Mouse (Mus musculus): ENCODE data around the gene Jsrp1. TPM values are rescaled to one million over a fixed set of nuclear protein-coding genes. Genes with fewer than 3 reads are reported as not detected.
"Not testable (repeated sequence)": the region's sequence is repeated elsewhere in the genome, so short reads cannot be mapped to it uniquely, and the experiment has no call there.

Jsrp1 gene
- total RNA-seq, 2 experiments from 2014 or later, result not detected

GRCm38 (mm10) chr10:80836949-80837379 lies 23.7 kb upstream of the Jsrp1 start:
- ATAC-seq (replicated peaks; ENCODE audit: low FRiP score, low TSS enrichment, poor library complexity, severe bottlenecking), result no peak

- ATAC-seq (replicated peaks; ENCODE audit: low FRiP score, low TSS enrichment, poor library complexity, severe bottlenecking), result no peak
These were observed 22.3 kb upstream of the Jsrp1 start for GRCm38 (mm10) chr10:80835617-80836016.

GRCm38 (mm10) chr10:80832818-80833217 lies 19.5 kb upstream of the Jsrp1 start:
- no peak for ATAC-seq (replicated peaks; ENCODE audit: low FRiP score, low TSS enrichment, poor library complexity, severe bottlenecking)

- peak; percentile 22 for ATAC-seq (replicated peaks; ENCODE audit: low FRiP score, low TSS enrichment, poor library complexity, severe bottlenecking)
These were observed 17.8 kb upstream of the Jsrp1 start for GRCm38 (mm10) chr10:80831136-80831535.

DNA sequence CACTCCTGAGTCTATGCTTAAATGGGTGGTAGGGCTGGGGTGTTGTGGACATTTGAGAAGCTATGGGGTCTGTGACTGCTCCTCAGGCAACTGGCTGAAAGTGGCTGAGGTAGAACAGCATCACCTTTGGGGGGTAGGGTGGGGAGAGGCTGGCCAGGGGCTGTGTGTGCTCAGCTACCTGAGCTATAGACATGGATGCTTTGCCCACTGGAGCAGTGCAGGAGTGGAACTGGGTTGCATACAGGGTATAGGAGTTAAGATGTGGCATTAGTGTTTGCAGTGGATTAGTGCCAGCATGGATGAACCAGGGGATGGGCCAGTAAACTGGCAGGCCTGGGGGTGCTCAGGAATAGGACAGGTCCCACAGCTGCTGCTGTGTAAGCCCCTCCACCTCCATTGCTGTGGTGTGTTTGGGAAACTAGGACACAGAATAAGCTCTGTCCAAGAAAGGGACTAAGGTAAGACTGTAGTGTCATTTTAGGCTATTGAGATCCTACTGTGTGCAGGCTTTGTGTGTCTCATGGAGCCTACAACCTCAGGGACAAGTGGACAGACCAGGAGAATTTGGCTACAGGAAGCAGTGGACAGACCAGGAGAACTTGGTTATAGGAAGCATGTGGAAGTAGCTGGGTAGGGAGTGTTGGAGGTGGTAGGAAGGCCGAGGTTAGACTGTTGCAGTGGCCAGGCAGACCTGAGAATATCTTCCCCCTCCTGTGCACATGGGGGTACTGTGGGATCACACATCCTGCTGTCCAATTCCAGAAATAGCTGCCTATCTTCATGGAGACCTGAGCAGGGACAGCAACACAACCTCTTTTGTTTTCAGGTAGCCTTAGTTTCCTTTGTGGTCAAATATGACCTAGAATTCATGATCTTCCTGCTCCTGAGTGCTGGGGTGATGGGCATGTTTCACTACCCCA lies 16.3 kb upstream of the Jsrp1 start:
- ATAC-seq (replicated peaks; ENCODE audit: low FRiP score, low TSS enrichment, poor library complexity, severe bottlenecking), result no peak

- not testable (repeated sequence) for ATAC-seq (replicated peaks; ENCODE audit: low FRiP score, low TSS enrichment, poor library complexity, severe bottlenecking)
These were observed 15.3 kb upstream of the Jsrp1 start for GRCm38 (mm10) chr10:80828587-80828986.

DNA sequence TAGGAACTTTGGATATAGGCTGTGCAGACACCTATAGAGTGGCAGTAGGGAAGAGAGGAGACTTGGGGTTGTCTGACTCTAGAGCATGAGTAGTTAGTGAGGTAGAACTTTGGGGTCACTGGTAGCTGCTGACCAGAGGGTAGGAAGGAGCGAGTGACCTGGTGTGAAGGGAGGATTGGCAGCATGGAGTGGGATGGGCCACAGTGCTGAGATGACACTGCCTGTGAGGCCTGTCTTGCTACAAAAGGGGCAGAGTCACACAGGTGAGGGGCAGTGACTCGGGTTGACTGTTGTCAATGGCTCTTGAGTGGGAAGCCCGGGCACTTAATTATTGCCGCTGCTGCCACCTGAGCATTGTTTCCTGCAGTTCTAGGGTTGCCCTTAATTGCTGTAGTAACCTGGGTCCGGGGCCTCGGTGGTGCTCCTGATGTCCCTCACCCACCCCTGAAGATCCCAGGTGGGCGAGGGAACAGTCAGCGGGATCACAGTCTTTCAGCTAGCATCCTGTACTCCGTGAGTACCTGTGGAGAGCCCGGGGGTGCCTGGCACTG lies 14.6 kb upstream of the Jsrp1 start:
- ATAC-seq (replicated peaks; ENCODE audit: low FRiP score, low TSS enrichment, poor library complexity, severe bottlenecking), result no peak

DNA sequence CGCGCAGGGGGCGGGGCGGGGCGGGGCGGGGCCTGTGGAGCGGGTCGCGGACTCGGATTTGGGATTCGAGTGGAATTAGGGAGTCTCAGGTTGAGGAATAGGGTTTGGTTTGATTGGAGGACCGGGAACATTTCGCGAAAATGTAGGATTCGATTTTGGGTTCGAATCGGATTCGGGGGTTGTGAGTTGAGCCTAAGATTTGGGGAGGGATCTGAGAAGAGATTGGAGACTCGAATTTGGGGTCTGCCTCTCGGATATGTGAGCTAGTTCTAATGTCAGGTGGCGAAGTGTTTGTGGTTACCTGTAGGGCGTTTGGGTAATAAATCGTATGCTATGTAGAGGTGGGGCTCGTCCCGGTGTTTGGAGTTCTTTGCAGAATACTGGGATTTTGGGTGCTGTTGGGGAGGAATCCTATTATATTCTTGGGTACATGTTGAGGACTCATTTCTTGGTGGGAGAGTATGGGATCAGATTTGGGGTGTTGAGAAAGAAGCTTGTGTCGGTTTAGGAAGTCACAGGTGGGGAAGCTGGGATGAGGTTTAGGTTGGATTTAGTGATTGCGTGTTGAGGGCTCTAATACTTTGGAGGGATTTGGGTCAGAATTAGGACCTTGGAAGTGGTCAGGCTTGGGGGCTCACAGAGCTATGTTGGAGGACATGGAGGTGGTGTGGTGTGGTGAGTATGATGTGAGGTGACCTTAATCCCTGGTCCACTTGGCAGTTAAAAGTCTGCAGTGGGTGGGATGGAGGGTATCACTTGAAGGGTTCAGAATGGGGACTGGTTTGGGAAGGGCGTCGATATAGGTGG lies 14.0 kb upstream of the Jsrp1 start:
- ATAC-seq (replicated peaks; ENCODE audit: low FRiP score, low TSS enrichment, poor library complexity, severe bottlenecking), result no peak

GRCm38 (mm10) chr10:80826151-80827062 lies 13.1 kb upstream of the Jsrp1 start, which contains the start of gene Oaz1:
Oaz1 (plus strand) TSS chr10:80826656.
- peak; percentile 88 for ATAC-seq (replicated peaks; ENCODE audit: low FRiP score, low TSS enrichment, poor library complexity, severe bottlenecking)

- ATAC-seq (replicated peaks; ENCODE audit: low FRiP score, low TSS enrichment, poor library complexity, severe bottlenecking), result no peak
These were observed 11.5 kb upstream of the Jsrp1 start for GRCm38 (mm10) chr10:80824827-80825226.

- ATAC-seq (replicated peaks; ENCODE audit: low FRiP score, low TSS enrichment, poor library complexity, severe bottlenecking), result no peak
These were observed 10.7 kb upstream of the Jsrp1 start for GRCm38 (mm10) chr10:80823847-80824643.

- ATAC-seq (replicated peaks; ENCODE audit: low FRiP score, low TSS enrichment, poor library complexity, severe bottlenecking), result no peak
These were observed 10.0 kb upstream of the Jsrp1 start for GRCm38 (mm10) chr10:80823316-80823715.

DNA sequence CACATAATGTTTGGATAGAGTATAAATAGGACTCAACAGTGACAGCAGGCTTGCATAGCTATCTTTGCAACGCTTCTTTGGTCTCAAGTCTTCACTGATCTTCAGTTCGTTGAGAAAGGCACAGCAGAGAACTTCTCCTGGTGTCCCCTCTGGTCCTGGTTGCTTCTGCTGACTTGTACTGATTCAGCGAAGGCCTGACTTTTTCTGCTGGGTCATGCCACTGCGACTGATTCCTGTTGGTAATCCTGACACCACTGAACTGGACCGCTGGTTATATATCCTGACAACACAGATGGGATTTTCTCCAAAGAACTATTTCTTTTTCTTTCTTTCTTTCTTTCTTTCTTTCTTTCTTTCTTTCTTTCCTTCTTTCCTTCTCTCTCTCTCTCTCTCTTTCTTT lies 9.2 kb upstream of the Jsrp1 start:
- ATAC-seq (replicated peaks; ENCODE audit: low FRiP score, low TSS enrichment, poor library complexity, severe bottlenecking), result no peak

DNA sequence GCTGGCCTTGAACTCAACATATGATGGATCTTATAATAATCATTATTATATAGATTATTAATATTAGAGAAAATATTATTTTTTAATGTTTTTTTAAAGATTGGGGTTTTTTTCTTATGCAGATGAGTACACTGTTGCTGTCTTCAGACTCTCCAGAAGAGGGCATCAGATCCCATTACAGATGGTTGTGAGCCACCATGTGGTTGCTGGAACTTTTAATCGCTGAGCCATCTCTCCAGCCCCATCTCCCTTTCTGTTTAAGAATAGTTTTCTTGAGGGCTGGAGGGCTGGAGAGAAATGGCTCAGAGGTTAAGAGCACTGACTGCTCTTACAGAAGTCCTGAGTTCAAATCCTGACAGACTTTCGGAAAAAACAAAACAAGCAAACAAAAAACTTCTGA lies 8.7 kb upstream of the Jsrp1 start:
- ATAC-seq (replicated peaks; ENCODE audit: low FRiP score, low TSS enrichment, poor library complexity, severe bottlenecking), result no peak

DNA sequence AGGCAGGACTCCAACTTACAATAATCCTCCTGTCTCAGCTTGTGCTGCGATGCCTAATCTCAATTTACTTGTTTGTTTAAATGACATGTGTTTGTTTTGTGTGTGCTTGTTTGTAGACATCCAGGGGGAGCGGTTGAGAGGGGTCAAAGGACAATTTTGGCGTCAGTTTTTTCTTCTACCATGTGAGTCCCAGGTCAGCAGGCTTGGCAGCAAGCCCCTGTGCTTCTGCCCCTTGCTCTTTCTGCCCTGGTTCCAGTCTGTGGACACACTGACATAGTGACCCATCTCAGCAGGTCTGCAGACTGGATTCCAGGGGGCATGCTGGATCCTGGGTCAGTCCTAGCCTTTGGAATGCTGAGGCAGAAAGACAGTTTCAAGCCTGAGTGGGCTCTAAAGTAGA lies 6.1 kb upstream of the Jsrp1 start:
- no peak; the same call in 1 of the 2 replicates for ATAC-seq (replicated peaks; ENCODE audit: low FRiP score, low TSS enrichment, poor library complexity, severe bottlenecking)

DNA sequence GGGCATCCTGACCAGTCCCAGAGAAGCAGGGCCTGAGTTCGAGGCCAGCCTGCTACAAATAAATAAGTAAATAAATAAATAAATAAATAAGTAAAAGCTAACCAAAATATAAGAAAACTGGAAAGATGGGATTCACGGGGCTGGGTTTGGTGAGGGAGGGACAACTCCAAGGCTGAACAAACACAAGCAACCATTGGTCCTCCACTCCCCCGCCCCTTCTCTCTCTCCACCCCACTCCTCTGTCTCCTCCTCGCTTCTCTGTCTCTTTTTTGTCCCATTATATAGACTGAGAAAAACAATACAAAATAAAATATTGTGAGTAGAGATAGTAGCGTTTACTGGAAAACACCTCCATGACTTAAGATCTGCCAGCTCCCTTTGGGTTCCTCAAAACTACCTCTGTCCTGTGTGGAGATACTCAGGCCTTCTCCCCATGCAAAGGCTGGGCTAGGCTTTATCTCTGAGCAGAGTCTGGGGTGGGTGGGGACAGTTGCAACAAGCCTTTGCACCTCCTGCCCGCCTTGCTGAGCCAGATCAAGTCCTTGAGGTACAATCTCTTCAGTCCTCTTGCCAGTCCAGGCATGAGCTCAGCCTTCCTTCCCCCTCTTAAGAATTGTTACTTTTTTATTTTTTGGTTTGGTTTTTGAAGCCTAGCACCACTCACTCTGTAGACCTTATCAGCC lies 5.4 kb upstream of the Jsrp1 start:
- ATAC-seq (replicated peaks; ENCODE audit: low FRiP score, low TSS enrichment, poor library complexity, severe bottlenecking), result peak; percentile 100

DNA sequence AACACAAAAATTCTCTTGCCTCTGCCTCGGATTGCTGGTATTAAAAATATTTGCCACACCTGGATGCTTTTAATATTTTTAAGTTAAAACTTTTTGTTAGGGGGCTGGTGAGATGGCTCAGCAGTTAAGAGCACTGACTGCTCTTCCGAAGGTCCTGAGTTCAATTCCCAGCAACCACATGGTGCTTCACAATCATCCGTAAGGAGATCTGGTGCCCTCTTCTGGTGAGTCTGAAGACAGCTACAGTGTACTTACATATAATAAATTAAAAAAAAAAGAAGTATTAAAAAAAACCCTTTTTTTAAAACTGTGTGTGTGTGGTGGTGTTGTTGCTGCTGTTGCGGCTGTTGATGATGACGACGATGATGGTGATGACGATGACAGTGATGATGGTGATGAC lies 4.7 kb upstream of the Jsrp1 start:
- ATAC-seq (replicated peaks; ENCODE audit: low FRiP score, low TSS enrichment, poor library complexity, severe bottlenecking), result not testable (repeated sequence)

GRCm38 (mm10) chr10:80817164-80817563 lies 3.9 kb upstream of the Jsrp1 start:
- no peak for ATAC-seq (replicated peaks; ENCODE audit: low FRiP score, low TSS enrichment, poor library complexity, severe bottlenecking)
